Mouse (Mus musculus) adrenal gland, adult 18-20 months (tissue): Measurements from ENCODE around the gene Scarf1. TPM values are rescaled to one million over a fixed set of nuclear protein-coding genes. Genes with fewer than 3 reads are reported as not detected.
"Not testable (repeated sequence)": the region's sequence is repeated elsewhere in the genome, so short reads cannot be mapped to it uniquely, and the experiment has no call there.

ENCODE experiments used
- DNase-seq, 2 experiments: peaks; one replicate each; pipeline ENCODE4 v3.0.0; 2021 to 2022; ENCODE audit warnings: low spot score in 2 of 2
- total RNA-seq, 2 experiments: library from RNA; stranded (reverse); gene quantifications; 1 replicate in 1 of 2; 2 replicates in 1 of 2; pipeline ENCODE4 v1.2.3; 2021

Gene Scarf1
- total RNA-seq, 2 experiments from 2014 or later, result 7.5 TPM

DNA sequence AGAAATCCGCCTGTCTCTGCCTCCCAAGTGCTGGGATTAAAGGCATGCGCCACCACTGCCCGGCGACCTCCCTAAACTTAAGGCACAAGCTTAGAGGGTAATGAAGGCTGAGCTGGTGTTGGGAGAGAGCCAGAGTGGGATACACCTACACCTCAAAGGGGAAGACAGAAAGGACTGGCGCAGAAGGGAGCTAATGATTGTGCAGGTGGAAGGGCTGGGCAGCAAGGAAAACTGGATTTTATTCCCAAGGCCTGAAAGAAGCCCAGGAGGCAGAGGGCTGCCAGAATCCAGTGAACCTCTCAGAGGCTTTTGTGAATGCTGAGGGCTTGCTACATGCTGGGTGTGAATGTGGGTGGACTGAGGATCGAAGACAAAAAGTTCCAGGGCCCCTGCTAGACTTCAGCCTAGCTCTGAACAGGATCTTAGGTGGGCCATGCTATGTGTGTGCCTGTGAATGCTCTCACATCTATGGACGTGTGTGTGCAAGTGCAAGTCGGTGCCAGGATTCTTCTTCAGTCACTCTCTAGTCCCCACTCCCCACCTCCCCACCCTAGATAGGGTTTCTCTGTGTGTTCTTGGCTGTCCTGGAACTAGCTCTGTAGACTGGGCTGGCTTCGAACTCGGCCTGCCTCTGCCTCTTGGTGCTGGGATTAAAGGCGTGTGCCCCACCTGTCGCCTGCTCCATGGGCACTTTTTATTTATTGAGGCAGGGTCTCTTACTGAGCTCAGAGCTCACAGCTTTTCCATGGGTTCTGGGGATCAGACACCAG, 23.1 kb downstream of the Scarf1 start:
- no peak for DNase-seq

- DNase-seq, result no peak
These were observed 23.7 kb downstream of the Scarf1 start for GRCm38 (mm10) chr11:75537025-75537414.

GRCm38 (mm10) chr11:75537491-75538183, 24.3 kb downstream of the Scarf1 start:
- no peak for DNase-seq

- DNase-seq, result no peak
These were observed 25.0 kb downstream of the Scarf1 start for GRCm38 (mm10) chr11:75538184-75538969.

- DNase-seq, result no peak
These were observed 25.6 kb downstream of the Scarf1 start for GRCm38 (mm10) chr11:75538970-75539299.

DNA sequence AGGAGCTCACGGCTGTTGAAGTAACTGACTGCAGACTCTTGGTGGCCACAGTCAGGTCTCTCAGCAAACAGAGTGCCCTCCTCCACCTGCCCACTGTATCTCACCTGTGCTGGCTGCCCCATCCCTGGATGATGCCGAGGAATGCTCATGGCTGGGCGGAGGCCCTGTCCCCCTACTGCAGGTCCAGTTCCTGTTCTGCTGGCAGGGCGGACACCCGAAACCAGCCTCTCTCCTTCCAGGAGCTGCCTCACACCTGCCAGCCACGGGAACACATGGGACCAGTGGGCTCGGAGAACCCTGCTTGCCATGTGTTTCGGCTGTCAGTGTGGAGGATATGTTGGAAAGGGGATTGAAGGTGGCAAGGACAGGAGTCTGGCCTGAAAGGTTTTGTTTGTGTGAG, 26.9 kb downstream of the Scarf1 start:
- DNase-seq, result no peak

- no peak for DNase-seq
These were observed 27.6 kb downstream of the Scarf1 start for GRCm38 (mm10) chr11:75540710-75541581.

- no peak for DNase-seq
These were observed 31.4 kb downstream of the Scarf1 start for GRCm38 (mm10) chr11:75544713-75545112.

DNA sequence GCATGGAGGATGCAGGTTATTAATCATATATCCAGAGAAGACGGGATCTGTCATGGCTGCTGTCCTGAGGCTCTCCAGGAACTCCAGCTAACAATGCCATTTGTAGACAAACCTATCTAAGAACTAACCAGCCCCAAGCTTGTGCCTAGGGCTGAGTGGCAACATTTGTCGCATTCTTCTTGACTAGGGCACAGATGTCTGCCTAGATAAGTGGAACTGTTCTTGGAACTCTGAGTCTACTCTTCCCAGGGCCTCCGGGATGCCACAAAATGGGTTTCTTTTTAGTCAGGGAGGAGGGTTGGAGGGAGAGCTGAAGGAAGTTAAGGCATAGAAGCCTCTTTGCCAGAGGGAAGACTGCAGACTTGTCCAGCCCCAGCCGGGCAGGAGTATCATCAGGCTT, 32.7 kb downstream of the Scarf1 start:
- no peak for DNase-seq

DNA sequence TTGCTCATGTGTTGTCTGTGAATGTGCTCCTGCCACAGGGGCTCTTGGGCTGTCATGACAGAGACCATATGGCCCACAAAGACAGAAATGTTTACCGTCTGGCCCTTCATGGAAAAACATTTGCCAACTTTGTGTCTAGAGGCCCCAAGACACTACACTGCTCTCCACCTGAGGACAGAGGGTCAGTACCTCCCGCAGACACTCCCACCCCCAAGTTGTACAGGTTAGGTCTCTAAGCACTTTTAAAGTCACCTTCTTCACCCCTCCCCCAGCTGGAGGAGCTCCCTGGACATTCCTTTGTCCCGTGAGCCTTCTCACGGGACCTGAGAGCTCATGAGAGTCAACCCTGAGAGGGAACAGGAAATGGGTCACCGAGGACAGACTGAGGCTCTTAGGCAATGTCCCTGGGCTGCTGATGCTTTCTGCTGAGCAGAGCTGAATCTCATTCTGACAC, 36.3 kb downstream of the Scarf1 start:
- DNase-seq, result no peak

DNA sequence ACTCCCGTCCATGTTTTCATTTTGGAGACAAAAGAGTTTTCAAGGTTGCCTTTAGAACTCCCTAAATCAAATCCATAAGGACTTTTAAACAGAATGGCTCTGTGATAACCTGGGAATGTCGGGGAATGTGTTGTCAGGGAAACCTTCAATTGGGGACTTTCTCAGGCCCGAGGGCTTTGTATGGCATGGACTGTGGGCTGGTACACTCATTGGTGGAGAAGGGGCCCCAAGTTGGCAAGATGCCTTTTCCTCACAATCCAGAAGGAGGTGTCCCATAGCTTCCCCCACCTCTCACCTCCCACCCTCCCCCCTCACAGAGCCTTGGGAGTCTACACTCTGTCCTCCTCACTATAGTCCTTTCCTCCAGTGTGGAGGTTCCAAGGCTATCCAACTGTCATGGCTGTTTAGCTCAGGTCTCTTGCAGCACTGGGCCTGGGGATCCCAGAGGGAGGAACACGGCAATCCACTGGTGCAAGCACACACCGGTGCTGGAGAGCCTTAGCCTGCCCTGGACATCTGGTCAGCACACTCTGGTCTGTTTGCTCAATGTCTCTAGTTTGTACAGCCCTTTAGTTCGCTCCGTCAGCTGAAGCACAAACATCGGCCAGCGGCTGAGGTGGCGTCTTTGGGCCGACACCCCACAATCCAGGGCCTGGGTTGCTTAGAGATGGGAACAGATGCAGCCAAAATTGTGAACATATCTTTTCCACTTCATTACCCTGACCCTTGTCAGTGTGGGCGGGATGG, 37.0 kb downstream of the Scarf1 start:
- DNase-seq, result no peak

GRCm38 (mm10) chr11:75551321-75551720, 38.0 kb downstream of the Scarf1 start:
- DNase-seq, result no peak

DNA sequence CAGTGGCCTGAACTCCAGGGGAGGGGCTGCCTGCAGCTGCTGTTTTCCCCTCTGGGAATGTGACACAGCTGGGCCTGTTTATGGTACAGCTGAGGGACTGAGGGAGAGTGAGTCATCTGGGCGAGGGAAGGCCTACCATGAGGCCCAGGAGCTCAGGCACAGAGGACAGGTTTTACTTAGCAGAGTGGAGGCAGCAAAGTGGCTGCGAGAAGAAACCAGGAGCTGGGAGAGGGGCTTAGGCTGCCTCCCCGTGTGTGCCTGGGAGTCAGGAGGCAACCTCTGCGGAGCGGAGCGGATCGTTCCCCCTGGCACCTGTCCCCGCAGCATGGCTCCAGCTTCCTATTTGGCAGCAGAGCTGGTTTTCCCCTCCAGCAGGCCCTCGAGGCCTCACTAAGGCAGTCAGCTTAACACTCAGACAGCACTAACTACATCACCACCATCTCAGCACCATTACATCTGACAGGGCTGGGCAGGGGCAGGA, 38.7 kb downstream of the Scarf1 start:
- DNase-seq, result no peak

GRCm38 (mm10) chr11:75552906-75553482, 39.7 kb downstream of the Scarf1 start:
- DNase-seq, result no peak

- DNase-seq, result not testable (repeated sequence)
These were observed 42.7 kb downstream of the Scarf1 start for GRCm38 (mm10) chr11:75556006-75556405.

DNA sequence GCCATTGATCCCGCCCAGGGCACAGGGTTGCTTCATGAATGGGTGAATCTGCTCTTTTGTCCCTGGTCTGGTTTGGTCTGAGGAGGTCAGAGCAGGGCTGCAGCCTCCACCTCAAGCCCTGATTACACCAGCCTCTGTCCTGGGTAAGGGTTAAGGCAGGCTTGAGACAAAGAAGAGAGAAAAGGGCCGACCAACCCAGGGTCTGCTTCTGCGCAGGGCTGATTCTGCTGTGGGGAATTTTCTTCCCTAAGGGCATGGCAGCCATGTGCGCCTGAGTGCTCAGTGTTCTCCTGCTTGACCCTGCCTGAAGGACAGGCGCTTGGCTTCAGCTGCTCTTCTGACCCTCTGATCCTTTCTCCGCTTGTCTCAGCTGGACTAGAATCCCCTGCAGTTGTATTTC, 43.8 kb downstream of the Scarf1 start:
- no peak for DNase-seq

- no peak for DNase-seq
These were observed 44.8 kb downstream of the Scarf1 start for GRCm38 (mm10) chr11:75558101-75558500.

- DNase-seq, result no peak
These were observed 46.6 kb downstream of the Scarf1 start for GRCm38 (mm10) chr11:75559870-75560504.
